Mouse (Mus musculus) ZHBTc4 (cell line): ENCODE measurements at regions not wholly inside any gene's neighbourhood (a gene's known extent, or its start where the extent isn't known, plus 50 kb on each side); places are given as distances from the start of the nearest gene placed in this dataset.
A peak's percentile ranks its signal among the peaks of the same experiment; 100 is the strongest.
"Not testable (repeated sequence)": the region's sequence is repeated elsewhere in the genome, so short reads cannot be mapped to it uniquely, and the experiment has no call there.

Experiments used
- DNase-seq: peaks from one replicate; pipeline ENCODE4 v3.0.0-alpha.2; 2011; ENCODE audit warnings: low read depth, low spot score

DNA sequence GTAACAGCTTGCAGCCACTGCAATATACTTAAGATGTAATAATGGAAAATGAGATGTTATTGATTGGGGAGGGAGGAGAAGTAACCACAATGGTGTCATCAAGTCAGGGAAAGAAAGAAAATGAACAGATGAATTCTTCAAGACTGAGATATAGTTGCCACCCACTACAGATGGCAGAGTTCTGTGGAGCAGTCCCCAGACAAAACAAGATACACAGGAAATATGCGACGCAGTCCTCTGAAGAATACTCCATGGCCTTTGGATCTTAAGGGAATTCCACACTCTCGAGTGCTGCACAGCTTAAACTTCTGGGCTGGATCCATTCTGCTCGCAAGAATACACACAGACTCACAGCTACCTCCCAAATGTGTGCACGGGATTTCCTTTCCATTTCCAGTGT is 113.4 kb downstream of the Sox4 start:
- DNase-seq = no peak

DNA sequence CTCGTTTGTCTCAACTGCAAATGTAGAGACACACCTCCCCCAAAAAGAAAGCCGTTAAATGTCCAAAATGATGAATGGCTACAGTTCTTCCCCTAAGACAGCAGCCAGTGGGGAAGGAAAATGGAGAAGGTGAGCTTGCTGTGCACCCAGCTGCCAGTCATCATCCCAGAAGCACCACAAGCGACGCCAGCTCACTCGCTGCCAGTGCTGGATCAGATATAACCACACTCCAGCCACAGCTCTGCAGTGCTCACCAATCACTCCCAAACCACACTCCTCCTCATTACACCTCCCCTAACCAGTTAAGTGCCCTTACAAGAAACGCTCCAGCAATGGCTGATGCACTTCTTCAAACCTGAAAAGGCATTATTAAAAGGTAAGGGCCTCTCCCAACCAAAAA is 114.4 kb downstream of the Sox4 start:
- DNase-seq = no peak

DNA sequence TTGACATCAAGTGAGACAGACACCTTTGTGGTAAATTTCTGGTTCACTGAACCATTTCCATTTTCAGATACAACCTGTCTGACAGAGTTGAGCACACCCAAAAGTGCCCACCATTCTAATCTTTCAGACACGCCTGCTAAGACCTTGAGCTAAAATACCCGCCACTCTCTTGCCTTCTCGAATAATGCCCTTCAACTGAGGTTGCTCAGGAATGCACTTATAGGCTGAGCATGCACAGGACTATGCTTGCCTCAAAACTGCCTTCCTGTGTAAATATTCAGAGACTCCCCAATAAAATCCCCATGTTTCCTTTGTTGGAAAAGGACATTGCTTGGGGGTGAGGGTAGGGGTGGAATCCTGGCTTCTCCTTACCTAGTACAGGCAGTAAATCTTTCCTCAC is 115.3 kb downstream of the Sox4 start:
- no peak for DNase-seq

DNA sequence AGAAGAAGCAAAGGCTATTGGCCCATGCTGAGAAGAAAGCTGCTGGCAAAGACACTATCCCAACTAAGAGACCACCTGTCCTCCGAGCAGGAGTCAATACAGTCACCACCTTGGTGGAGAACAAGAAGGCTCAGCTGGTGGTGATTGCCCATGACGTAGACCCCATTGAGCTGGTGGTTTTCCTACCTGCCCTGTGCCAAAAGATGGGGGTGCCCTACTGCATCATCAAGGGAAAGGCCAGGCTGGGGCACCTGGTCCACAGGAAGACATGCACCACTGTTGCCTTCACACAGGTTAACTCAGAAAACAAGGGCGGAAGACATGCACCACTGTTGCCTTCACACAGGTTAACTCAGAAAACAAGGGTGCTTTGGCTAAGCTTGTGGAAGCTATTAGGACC is 116.3 kb downstream of the Sox4 start:
- not testable (repeated sequence) for DNase-seq

DNA sequence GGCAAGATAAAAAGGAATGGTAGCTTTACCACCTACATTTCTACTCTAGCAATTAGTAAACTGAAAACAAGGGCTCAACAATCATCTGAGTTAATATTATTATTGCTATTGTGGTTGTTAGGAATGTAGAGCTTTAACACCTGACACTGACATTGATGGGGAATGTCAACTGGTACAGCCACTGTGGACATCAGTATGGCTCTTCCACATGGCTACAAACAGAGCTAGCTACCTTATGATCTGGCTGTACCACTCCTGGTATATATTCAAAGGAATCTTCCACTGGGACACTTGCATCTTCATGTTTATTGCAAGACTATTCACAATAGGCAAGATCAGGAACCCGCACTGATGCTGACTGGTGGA is 119.8 kb downstream of the Sox4 start:
- DNase-seq = no peak

DNA sequence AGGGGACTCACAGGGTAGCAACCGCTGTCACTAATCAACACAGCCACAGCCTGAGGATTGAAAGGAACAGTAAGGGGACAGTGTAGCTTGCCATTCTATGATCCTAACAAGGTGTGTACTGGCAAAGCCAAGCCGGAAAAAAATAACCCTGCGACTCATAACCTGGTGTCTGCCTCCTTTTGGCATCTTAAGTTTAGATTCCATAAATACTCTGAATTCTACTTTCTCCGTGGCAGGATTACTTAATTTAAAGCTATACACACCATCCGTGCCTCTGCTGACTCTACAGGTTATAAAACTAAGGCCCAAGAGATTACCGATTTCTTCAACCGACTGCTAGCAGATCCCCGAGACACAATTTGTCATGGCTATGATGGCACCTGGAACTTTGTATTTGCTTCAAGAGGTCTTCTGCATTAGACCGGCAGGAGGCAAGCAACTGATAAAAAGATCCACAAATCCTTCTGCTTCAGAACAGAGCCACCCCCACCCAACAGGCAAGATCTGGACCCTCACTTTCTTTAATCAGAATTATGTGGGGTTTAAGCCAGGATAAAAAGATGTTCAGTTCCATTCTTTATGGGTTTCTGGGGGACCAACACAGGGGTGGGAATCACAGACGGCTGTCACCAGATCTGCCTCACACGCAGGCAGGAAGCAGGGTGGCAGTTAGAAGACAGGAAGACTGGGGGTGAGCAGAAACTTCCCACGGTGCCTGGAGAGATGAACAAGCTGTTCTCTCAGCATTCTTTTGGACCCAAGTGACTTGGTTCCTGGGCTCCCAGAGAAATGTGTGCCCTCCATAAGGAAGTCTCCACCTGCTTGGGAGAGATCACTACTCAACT is 120.4 kb downstream of the Sox4 start:
- no peak for DNase-seq

DNA sequence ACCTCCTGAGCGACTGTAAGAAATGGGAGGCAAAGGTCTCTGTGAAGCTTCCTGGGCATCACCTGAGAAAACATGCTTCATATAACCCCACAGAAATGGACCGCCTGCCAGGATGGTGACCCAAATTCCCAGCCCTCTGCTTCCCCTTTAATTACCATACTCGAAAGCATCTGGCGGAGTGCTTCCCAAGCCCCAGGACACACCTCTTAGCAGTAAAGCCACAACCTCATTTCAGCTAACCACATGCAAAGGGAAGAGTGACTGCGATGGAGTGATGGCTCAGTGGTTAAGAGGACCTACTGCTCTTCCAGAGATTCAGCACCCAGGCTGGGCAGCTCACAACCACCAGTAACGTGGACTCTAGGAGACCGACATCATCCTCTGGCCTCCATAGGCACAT is 127.2 kb downstream of the Sox4 start:
- DNase-seq = no peak

DNA sequence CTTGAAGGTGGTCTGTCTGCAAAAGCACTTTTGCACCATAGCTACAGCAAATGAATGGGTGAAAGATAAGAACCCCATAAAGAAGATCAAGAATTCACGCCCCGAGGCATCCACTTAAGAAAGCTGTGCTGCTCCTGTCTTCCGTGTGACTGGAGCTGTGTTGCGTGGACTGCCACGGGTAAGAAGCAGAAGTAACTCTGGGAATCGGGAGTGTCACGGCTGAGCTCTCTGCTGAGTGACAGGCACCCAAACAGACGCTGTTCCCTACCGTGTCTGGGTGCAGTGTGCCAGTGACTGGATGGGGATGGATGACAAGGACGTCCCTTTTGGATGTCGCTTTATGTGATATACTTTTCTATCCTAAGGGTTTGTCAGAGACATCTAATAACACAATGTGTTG is 129.5 kb downstream of the Sox4 start:
- DNase-seq = no peak

DNA sequence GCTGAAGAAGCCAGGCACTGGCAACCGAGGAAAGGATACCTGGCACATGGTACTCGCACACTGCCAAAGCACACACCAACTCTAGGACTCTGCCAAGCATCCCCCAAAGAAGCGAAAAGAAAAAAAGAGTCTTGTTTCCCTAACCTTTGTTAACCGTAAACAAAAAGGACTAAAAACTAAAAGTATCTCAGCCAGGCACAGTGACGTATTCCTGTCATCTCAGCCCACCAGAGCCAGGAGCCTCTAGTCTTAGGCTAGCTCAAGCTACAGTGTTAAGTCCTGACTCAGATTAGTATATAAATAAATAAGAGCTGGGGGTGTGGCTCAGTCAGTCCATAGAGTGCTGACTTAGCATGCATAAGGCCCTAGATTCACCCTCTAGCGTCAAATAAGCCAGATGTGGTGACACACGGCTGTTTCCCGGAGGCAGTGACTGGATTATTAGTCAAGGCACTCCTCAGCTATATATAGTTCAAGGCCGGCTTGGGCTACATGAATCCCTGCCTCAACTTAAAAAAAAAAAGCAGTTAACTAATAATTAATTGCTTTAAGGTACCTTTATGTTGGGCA is 130.1 kb downstream of the Sox4 start:
- DNase-seq = no peak

DNA sequence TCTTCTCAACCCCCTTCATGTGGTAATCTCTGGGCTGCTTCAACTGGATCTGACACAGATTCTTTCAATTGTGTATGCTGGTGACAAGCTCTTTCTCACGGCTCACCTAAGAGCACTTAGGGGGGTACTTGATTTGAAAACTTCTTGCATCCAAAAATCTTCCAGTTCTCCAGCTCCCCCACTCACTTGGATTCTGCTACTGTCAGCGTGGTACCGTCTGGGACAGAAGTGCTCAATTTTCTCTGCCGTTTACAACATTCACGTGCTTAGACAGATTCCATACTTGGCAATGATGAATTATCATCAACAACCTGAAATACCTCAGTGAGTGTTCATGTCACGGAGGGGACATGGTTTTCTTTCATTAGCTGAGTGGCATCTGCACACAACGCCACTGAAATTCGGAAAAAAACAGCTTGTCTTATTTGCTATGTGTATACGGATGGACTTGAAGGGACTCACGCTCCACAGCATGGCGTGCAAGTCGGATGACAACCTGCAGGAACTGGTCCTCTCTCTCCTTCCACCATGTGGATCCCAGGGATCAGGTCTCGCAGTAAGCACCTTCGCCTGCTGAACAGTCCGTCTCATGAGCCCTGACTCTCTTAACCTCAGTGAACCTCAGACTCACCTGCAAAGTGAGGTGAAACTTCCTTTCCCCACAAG is 132.5 kb downstream of the Sox4 start:
- no peak for DNase-seq

DNA sequence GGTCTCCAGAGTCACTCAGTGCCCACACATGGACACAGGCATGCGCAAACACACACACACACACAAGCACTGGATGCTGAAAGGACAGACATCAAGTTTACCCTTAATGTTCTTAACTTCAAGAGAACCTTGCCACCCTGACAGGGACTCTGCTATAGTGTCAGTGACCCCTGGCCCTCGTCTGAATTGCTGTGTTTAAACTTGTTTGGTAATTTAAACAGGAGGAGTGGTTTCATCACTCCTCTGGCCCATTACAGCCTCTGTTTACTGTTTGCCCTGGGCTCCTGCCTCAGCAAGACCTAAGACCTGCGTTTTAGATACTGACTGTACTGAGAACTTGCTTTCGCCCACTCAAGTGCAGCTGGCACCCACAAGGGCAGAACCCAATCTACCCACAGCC is 139.4 kb downstream of the Sox4 start:
- no peak for DNase-seq

DNA sequence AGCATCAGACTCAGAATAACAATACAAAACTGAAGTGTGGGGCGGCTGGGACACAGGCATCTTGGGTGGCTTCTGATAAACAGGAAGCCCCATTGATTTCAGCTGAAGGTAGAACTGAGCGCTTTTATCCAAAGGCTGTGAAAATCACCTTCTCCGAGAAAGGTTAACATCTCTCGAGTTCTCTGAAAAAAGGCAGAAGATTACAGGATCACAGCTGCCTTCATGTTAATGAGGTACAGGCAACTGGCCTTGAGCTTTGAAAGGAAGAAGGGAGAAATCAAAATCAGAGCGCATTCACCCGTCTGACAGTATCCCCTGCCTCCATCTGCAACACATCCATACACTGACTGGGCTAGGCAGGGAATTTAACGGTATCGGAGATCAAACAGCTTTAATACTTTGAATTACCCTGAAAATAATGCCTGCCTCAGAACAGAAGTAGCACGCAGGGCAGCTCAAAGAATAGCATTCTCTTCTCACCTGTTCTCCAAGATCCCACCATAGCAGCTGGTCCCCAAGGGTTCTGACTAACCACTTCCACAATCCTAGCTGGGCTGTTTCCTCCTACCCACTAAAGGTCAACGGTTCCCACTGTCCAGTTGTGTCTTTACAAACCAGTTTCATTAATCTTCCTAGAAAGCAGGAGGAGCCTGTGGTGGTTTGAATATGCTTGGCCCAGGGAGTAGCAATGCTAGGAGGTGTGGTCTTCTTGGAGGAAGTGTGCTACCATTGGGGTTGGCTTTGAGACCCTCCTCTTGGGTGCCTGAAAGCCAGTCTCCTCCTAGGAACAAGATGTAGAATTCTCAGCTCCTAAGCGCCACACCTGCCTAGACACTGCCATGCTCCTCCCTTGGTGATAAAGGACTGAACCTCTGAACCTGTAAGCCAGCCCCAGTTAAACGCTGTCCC is 141.6 kb downstream of the Sox4 start:
- DNase-seq = peak; percentile 39

DNA sequence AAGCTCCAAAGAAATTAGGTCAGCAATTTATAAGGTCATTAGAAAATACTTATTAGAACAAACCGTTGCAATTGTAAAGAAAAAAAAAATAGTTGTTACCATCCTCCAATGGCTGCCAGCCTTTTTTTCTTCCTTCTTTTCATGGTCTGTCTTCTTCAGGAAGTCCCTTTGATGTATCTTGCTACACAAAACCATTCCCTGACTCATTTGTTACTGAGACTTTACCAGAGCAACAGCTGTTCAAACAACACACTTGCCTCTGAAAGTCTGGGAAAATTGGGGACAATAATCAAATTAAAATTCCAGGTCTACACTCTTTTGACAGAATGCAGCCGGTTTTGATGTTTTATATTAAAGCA is 142.5 kb downstream of the Sox4 start:
- DNase-seq = no peak

DNA sequence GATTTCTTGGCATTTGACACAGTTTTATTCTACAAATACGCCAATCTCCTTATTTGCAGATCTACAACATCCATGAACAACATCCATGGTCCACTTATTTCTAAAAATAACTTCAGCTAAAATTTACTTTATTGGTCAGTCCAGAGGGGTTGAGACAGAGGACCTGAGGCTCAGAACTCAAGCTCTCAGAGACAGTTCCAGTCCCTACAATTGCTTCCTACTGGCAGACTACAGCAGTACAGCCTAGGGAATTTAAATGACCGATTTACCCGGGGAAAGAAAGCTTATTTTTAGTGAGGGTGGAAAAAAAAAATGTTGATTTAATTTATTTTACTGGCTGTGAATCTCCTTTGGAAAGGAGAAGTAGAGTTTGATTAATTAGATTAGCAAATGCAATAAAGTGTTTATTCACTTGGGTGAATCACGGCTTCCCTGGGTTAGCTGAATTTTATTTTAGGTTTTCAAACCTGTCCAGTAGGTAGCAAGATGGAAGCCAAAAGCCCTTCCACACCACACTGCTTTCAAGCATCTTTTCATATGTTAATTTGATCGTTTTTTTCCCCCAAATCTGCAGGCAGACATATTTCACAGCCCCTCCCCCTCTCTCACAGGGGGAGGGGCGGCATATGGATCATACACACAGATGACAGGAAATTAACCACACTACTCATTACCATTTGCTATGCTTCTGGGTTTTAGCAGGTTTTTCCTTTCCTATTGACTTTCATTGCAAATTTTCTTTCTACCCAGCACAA is 143.0 kb downstream of the Sox4 start:
- DNase-seq = no peak

DNA sequence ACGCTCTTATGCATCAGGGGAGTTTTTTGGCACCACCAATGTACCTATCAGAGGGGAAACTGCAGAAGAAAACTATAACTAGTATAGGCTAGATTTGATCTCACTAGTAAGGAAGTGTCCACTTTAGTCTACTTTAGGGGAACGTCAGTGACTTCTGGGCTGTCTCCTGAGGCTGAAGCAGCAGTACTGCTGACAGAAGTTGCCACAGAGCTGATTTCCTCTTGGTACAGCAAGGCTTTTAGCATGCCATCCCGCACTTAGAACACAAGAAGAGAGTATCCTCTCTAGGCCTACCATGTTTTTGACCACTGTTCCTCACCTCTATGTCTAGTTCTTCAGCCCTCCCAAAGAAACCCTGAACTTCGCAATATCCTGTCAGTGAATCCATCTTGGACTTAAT is 148.2 kb downstream of the Sox4 start:
- DNase-seq = no peak

DNA sequence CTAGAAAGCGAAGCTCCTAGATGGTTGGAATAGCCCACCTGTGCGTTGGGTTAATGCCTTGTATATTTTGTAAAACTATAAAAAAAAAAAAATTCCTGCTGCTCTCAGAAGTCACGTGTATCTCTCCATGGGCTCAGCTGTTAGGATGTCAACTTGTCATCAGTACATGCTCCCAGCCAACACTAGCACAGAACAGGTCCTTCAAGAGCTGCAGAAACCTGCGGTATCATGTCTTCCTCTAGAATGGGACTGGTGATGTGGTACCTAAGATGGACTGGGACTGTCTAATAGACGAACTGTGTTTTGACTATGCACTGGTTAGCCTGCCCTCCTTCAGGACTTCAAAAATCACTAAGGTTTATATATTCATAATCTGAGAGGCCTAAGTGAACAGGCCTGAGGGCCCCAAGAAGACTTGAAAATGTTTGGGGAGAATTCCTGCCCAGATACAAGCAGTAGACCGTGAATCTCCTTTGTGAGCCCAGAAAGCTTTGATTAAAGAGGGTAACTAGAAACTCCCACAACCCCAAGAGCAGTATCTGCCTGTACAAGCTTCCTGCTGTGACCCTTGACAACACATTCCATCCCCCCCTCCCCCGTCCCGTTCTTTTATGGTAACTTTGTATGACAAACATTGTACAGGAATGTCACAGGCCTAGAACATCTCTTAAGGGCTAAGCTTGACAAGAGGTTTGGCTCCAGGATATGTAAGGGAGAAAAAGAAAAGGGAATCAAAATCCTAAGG is 152.1 kb downstream of the Sox4 start:
- peak; percentile 38 for DNase-seq

DNA sequence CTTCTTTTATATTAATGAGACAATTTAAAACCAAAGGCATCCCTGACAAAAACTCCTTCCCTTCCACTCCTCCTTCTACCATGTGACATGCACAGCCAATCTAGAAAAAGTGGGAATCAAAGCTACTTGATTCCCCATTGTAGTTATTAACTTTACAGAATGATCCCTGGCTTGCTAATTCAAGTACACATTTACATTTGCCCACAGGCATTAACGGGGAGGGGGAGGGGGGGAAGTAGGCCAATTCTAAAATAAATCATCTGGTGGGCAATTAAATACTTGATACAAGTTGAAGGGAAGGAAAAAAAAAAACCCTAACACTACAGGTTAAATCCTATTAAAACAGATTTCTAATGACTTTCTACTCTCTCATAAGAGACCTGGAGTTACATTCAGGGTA is 152.8 kb downstream of the Sox4 start:
- DNase-seq = no peak

DNA sequence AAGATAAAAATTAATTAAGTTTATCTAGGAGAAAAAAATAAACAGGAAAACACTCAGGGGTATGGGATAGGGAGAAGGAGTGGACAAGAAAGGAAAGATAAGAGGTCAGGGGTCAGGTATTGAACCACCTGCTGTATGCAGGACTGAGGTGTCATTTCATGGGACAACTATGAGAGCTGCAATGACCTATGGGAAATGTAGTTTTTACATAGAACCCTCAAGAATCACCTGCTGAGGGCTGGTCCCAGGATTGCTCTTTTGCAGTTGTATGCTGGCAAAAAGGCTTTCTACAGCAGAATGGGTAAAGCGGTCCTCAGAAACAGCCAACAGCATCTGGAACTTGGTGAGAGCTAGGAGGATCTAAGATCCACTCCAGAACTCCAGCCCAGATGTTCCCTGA is 154.0 kb downstream of the Sox4 start:
- DNase-seq = no peak

DNA sequence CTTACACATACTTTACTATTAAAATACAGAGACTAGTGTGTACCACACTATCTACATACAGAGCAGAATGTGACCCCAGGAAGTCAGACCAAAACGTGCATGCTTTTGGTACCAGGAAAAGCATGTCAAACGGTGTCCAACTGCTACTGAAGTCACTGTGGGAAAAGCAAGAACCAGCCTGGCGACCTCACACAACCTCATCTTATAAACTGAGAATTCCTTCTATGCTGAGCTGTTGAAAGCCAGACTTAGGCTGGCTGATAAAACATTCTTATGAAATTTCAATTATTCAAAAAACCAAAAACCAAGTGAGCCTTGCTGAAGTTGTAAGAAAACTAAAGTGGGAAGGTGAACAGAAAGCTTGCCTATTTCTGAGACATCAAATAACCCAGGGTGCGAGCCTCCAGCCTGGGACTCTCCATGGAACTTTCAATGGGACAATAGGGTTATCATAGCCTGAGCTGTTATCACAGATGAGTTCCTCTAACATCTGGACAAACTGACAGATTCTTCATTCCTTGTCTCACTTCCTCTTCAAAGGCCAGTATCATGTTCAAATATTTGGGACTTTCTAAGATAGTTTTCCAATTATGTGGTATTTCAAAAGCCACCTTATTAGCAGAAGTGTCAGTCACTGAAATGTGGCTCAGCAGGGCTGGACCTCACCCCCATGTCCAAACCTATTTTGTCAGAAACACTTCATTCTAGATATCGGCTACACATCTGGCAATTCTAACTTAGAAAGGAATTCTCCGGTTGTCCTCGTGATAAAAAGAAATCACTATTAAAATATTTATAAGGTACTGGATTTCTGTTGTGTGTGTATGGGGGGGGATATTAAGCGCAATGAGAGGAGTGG is 155.7 kb downstream of the Sox4 start:
- no peak for DNase-seq

DNA sequence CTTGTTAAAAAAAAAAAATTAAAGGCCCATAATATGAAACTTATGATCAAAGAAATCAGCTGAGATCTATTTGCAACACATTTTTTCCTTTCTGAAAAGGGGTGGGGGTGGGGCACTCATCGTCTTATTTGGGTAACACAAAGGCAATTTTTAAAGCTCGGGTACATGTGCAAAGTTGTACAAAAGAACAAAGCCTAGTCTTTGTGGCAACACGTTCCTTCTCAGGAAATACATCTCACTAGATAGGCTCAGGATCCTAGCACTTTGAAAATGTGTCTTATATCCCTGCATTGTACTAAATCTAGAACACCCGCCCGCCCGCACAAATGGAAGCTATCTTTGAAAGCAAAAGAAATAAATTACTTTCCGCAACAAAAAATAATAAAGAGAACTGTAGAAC is 158.2 kb downstream of the Sox4 start:
- no peak for DNase-seq
